Mouse (Mus musculus): ENCODE data around the gene Adarb2. TPM values are rescaled to one million over a fixed set of nuclear protein-coding genes. Genes with fewer than 3 reads are reported as not detected.

Adarb2 gene
- polyA plus RNA-seq, 1 experiment: not detected

DNA sequence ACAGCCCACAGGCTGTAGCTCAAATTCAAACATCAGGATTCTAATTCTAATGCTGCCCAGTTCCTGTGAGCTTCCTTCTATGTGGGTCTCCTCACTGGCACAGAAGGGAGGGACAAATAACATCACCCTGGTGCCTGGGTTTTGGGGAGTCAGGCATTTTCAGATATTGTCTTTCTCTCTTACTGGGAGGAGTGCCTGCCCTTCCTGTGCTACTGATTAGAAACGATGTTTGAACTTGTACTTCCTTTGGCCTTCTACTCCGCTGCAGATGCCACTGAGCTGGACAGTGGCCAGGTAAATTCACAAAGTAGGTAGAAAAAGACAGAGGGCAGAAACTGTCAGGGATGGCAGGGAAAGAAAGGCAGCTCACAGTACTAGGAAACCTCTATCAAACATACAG, 439.4 kb downstream of the Adarb2 start:
- Histone ChIP-seq H3K4me3 (ENCODE audit: insufficient read depth, low read length) (no peak overlapping the region), H3K27ac (ENCODE audit: insufficient read depth, low read length) (no peak overlapping the region), H3K4me1 (ENCODE audit: control insufficient read depth, insufficient read depth, low read length) (peaks cover 4% of the 10 kb centered on the region; the same call in 1 of the 2 replicates)
- TF ChIP-seq CTCF (IDR thresholded peaks at IDR 0.05; ENCODE audit: borderline replicate concordance, insufficient read depth, low read length) (no peak), POLR2A (IDR thresholded peaks at IDR 0.05; ENCODE audit: low read depth, low read length) (no peak)

DNA sequence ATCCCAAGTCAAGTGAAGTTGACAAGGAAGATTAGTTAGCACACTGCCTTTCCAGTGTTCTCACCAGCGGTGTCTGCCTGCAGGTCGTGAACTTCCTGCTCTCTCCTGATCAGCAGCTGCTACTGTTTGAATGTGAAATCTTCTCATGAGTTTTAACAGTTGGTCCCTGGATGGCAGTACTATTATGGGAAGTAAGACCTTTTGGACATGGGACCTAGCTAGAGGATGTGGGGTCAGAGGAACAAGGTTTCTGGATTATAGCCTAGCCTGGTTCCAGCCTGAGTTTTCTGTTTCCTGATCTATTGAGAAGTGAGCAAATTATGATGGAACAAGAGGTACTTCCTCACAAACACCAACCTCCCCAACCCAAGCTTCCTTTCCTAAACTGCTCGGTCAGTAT, 441.3 kb downstream of the Adarb2 start:
- H3K4me1 ChIP-seq (ENCODE audit: control insufficient read depth, insufficient read depth, low read length): peaks cover 4% of the 10 kb centered on the region; the same call in 1 of the 2 replicates
- no peak overlapping the region for H3K4me3 ChIP-seq (ENCODE audit: insufficient read depth, low read length)
- no peak for TF ChIP-seq CTCF (IDR thresholded peaks at IDR 0.05; ENCODE audit: borderline replicate concordance, insufficient read depth, low read length)
- no peak for TF ChIP-seq POLR2A (IDR thresholded peaks at IDR 0.05; ENCODE audit: low read depth, low read length)
- no peak overlapping the region for H3K27ac ChIP-seq (ENCODE audit: insufficient read depth, low read length)

DNA sequence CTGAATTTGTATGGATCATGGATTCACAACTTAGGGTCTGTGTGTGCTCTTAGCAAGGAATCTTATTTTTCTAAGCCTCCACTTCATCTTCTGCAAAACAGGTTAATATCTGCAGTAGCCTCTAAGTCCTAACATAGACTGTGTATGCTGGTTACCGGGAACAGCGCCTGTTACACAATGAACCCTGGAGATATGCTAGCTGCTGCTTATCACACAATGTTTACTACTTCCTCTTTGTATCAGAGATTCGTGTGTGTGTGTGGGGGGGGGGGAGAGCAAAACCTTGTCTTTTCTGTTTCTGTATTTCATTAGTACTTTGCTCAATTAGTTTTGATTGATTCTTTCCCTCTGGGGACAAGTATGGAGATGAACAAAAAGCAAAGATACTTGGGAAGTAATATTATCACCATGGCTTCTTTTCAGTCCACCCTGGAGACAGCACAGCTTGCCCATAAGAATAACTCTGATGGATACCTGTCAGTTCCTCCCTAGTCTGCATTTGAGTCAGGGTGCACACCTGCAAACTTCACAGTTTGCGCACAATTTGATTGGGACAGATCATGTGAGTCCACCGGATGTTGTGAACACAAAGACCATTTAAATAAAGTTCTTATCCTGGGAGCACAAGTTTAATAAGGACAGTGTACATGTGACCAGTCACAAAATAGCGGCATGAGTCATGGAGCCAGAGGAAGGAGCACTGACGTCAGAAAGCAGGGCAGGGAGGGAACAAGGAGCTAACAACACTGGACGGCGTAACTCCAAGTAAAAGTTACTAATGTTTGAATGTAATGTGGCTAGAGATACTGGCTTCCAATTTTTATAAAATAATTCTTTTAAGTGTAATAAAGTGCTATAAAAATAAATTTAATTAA, 442.4 kb downstream of the Adarb2 start:
- peaks cover 4% of the 10 kb centered on the region; the same call in 1 of the 2 replicates for H3K4me1 ChIP-seq (ENCODE audit: control insufficient read depth, insufficient read depth, low read length)
- peak overlapping the region; percentile 64; the same call in 1 of the 2 replicates for H3K27ac ChIP-seq (ENCODE audit: insufficient read depth, low read length)
- TF ChIP-seq POLR2A (IDR thresholded peaks at IDR 0.05; ENCODE audit: low read depth, low read length) (no peak), CTCF (IDR thresholded peaks at IDR 0.05; ENCODE audit: borderline replicate concordance, insufficient read depth, low read length) (no peak)
- no peak overlapping the region for H3K4me3 ChIP-seq (ENCODE audit: insufficient read depth, low read length)

DNA sequence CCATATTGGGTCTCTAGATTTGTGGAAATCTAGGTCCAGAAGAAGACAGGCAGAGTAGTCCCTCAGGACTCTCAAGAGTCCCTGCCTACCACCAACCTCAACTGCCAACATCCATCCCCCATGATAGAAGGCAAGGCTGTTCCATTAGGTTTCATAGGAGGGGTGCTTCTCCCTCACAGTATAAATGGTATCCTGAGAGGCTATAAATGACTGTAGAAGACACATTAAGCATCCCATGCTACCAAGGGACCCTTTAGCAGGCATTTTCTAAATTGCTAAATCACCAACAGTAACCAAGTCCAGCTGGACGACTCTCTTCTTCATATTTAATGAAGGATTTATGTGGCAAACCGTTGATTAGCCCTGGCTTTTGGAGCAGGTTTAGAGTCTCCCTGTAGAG, 446.6 kb downstream of the Adarb2 start:
- TF ChIP-seq POLR2A (IDR thresholded peaks at IDR 0.05; ENCODE audit: low read depth, low read length): no peak
- TF ChIP-seq CTCF (IDR thresholded peaks at IDR 0.05; ENCODE audit: borderline replicate concordance, insufficient read depth, low read length): no peak
- Histone ChIP-seq H3K4me1 (ENCODE audit: control insufficient read depth, insufficient read depth, low read length) (peaks cover 4% of the 10 kb centered on the region; the same call in 1 of the 2 replicates), H3K4me3 (ENCODE audit: insufficient read depth, low read length) (no peak overlapping the region), H3K27ac (ENCODE audit: insufficient read depth, low read length) (no peak overlapping the region)

DNA sequence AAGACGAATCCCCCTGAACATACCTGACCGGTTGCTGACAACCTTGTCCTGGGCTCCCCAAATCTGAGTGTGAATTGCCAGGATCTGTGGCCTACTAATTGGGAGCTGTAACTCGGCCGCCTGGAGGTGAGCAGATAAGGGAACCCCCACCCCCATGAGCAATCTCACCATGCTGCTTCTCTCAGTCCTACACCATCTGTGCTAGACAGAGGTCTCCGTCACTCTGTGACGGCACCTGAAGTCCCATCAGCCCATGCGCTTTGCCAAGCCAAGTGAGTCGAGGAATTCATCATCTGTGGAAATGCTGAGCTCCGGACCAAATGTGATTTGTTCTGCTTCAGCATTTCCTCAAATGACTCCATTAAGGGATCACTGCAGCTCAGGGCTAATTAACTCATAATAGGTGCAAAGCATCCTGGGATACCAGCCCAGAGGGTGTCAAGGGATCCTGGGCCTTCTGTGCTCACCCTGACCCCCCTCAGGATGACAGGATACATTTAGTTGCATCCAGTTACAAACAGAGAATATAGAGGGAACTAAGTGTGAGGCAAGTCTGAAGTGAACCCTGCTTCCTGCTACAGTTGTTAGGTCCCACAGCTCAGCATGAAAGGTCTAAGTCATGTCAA, 462.1 kb downstream of the Adarb2 start:
- no peak for TF ChIP-seq POLR2A (IDR thresholded peaks at IDR 0.05; ENCODE audit: low read depth, low read length)
- TF ChIP-seq CTCF (IDR thresholded peaks at IDR 0.05; ENCODE audit: borderline replicate concordance, insufficient read depth, low read length): no peak
- no peaks in the 10 kb centered on the region for H3K4me1 ChIP-seq (ENCODE audit: control insufficient read depth, insufficient read depth, low read length)
- no peak overlapping the region for H3K27ac ChIP-seq (ENCODE audit: insufficient read depth, low read length)
- no peak overlapping the region for H3K4me3 ChIP-seq (ENCODE audit: insufficient read depth, low read length)

DNA sequence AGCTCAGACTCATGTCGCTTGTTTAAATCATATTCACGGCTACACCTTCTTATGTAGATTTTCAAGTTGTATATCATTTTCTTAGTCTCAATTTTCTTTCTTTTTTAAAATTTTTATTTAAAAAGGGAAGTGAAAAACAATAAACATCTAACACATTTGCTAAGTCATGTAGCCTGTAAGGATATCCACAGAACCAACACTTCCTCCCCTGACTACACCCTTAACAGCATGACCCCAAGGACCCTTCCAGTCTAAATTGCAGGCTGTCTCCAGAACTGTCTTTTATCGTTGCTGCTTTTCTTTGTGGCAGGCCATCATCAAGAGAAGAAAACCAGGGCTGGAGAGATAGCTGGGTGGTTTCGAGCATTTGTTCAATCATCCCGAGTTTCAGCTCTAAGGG, 474.5 kb downstream of the Adarb2 start:
- no peak overlapping the region for H3K27ac ChIP-seq (ENCODE audit: insufficient read depth, low read length)
- H3K4me1 ChIP-seq (ENCODE audit: control insufficient read depth, insufficient read depth, low read length): no peaks in the 10 kb centered on the region
- TF ChIP-seq POLR2A (IDR thresholded peaks at IDR 0.05; ENCODE audit: low read depth, low read length) (no peak), CTCF (IDR thresholded peaks at IDR 0.05; ENCODE audit: borderline replicate concordance, insufficient read depth, low read length) (no peak)
- H3K4me3 ChIP-seq (ENCODE audit: insufficient read depth, low read length): no peak overlapping the region

DNA sequence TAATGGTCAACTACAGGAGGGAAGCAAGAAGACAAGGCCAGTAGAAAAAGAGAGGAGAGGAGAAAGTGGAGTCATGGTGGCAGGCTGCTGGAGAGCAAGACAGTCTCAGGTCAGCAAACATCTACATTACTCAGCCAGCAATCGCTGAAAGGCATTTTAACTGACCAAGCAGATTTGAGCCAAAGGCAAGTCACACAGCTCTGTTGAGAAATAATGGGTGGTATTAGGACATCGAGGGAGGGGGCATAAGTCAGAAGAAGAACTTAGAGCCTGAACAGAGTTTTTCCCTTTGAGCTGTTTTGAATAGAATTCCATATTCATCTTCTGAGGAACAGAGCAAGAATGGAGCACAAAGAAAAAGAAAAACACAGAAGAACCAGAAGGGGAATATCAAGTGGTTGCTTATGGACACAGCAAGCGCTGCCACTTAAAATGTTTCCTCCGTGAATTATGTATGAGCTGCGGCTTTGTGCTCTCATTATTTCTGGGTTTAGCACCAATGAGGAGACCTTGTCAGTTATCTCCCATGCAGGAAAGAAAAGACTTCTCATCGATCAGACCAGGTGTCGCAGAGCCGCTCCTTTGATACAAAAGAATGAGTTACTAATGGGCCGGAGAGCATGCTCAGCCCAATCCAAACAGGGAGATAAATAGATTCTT, 477.9 kb downstream of the Adarb2 start:
- no peak overlapping the region for H3K27ac ChIP-seq (ENCODE audit: insufficient read depth, low read length)
- TF ChIP-seq CTCF (IDR thresholded peaks at IDR 0.05; ENCODE audit: borderline replicate concordance, insufficient read depth, low read length) (no peak), POLR2A (IDR thresholded peaks at IDR 0.05; ENCODE audit: low read depth, low read length) (no peak)
- H3K4me1 ChIP-seq (ENCODE audit: control insufficient read depth, insufficient read depth, low read length): no peaks in the 10 kb centered on the region
- no peak overlapping the region for H3K4me3 ChIP-seq (ENCODE audit: insufficient read depth, low read length)

DNA sequence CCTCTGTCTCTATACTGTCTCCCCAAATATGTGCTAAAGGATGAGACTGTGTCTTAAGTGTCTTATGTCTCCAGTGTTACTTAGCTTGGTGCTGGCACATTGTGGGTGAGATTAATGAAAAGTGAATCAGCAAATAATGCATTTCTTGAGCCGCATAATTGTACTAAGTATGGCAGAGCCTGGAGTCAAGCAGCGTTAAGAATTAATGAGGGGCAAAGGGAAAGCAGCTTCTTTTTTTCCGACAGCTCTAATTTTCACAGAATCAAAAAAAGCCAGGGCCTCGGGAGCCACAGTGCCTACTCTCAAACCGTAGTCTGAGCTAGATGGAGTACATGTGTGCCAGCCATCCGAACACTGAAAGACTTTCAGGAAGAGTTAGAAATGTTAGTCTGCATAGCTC, 488.8 kb downstream of the Adarb2 start:
- Histone ChIP-seq H3K4me1 (ENCODE audit: control insufficient read depth, insufficient read depth, low read length) (no peaks in the 10 kb centered on the region), H3K27ac (ENCODE audit: insufficient read depth, low read length) (no peak overlapping the region), H3K4me3 (ENCODE audit: insufficient read depth, low read length) (no peak overlapping the region)
- TF ChIP-seq CTCF (IDR thresholded peaks at IDR 0.05; ENCODE audit: borderline replicate concordance, insufficient read depth, low read length) (no peak), POLR2A (IDR thresholded peaks at IDR 0.05; ENCODE audit: low read depth, low read length) (no peak)

DNA sequence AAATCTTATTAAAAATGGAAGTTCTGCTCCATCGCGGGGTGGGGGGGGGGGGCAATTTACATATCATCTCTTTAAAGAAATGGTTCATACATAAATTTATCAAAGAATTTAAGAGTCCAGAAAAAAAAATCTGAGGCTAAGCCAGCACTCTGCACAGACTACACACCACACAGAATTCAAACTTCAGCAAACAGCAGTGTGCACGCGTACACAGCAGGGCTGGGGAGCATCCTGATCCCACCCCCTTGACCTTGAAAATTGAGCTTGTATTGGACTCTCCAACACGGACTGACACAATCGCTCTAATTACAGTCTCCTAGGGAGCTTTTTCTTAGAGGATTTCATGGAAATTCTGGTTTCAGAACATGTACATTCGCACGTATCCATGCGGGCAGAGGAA, 490.1 kb downstream of the Adarb2 start:
- H3K4me1 ChIP-seq (ENCODE audit: control insufficient read depth, insufficient read depth, low read length): no peaks in the 10 kb centered on the region
- TF ChIP-seq CTCF (IDR thresholded peaks at IDR 0.05; ENCODE audit: borderline replicate concordance, insufficient read depth, low read length) (no peak), POLR2A (IDR thresholded peaks at IDR 0.05; ENCODE audit: low read depth, low read length) (no peak)
- no peak overlapping the region for H3K4me3 ChIP-seq (ENCODE audit: insufficient read depth, low read length)
- no peak overlapping the region for H3K27ac ChIP-seq (ENCODE audit: insufficient read depth, low read length)

Measured in embryonic fibroblast, embryonic 13.5 days (primary cell).